Mouse (Mus musculus) cerebellum, adult 2 months (tissue): ENCODE data around the gene Prpf19. TPM values are rescaled to one million over a fixed set of nuclear protein-coding genes. Genes with fewer than 3 reads are reported as not detected.

ENCODE experiments used
- DNase-seq, 2 experiments: peaks; one replicate each; pipeline ENCODE4 v3.0.0; 2021
- H3K27ac ChIP-seq: fragments of 200-500 bp; 2 replicates; pipeline ENCODE4 v1.5.1; 2012; ENCODE audit warnings: low read length, control low read depth, inconsistent platforms; ENCODE audit not compliant: insufficient read depth
- H3K27me3 ChIP-seq: fragments of 200-500 bp; 2 replicates; pipeline ENCODE4 v1.6.1; 2012; ENCODE audit warnings: inconsistent platforms, mild to moderate bottlenecking, low read length, moderate library complexity; ENCODE audit not compliant: control insufficient read depth, insufficient read depth
- H3K4me1 ChIP-seq: fragments of 200-500 bp; 2 replicates; pipeline ENCODE4 v1.6.1; 2011; ENCODE audit warnings: low read length; ENCODE audit not compliant: control insufficient read depth, insufficient read depth
- H3K4me3 ChIP-seq: fragments of 200-500 bp; replicated peaks from 2 replicates; pipeline ENCODE3; 2011; ENCODE audit warnings: mild to moderate bottlenecking, low read depth, low read length, control low read depth; ENCODE audit not compliant: insufficient read depth
- CTCF ChIP-seq: fragments of 200-500 bp; IDR thresholded peaks from 2 replicates; pipeline ENCODE4 v1.5.1; 2011; ENCODE audit warnings: low read depth, mild to moderate bottlenecking, control low read depth, low read length, moderate library complexity, borderline replicate concordance; ENCODE audit not compliant: insufficient read depth
- POLR2A ChIP-seq: fragments of 200-500 bp; IDR thresholded peaks from 2 replicates; pipeline ENCODE4 v1.6.1; 2011; ENCODE audit warnings: low read length, control low read depth, borderline replicate concordance; ENCODE audit not compliant: insufficient read depth
- WGBS: fragments of 180-500 bp; shearing (Covaris S2); methylation state at CpG from one replicate; pipeline ENCODE4 v1.1.7; 2018; 5-methylcytosine and 5-hydroxymethylcytosine counted together
- polyA plus RNA-seq: library from polyadenylated mRNA; depleted of rRNA; stranded (reverse); fragments of >200 nt; gene quantifications from 2 replicates; pipeline ENCODE4 v1.2.3, GENCODE M21; 2012

The Prpf19 gene
- polyA plus RNA-seq, 1 experiment: 278 TPM

GRCm38 (mm10) chr19:10918321-10918991 lies 23.4 kb downstream of the Prpf19 start:
- H3K27ac ChIP-seq: no peak overlapping the region
- WGBS: 56% methylated on average over 10 of the region's 10 CpGs

GRCm38 (mm10) chr19:10920532-10920931 lies 25.5 kb downstream of the Prpf19 start, which contains the start of gene Zp1:
Gene Zp1 (minus strand): TSS chr19:10920632.
- DNase-seq: no peak
- no peak for TF ChIP-seq CTCF
- no peak for TF ChIP-seq POLR2A
- H3K4me1 ChIP-seq: peaks cover 9% of the 10 kb centered on the region
- H3K4me3 ChIP-seq: no peak within 1 kb of the TSS
- no peak within 1 kb of the TSS for H3K27ac ChIP-seq
- 58% methylated on average over 2 of the region's 2 CpGs for WGBS
- H3K27me3 ChIP-seq: no peaks in the 10 kb centered on the region

More at GRCm38 (mm10) chr19:10918321-10918991, 23.4 kb downstream of the Prpf19 start:
- no peak overlapping the region for H3K4me3 ChIP-seq
- H3K4me1 ChIP-seq: peaks cover 9% of the 10 kb centered on the region
- peak in 1 of 2 experiments; percentile 31 for DNase-seq
- TF ChIP-seq CTCF (no peak), POLR2A (no peak)
- no peaks in the 10 kb centered on the region for H3K27me3 ChIP-seq

- H3K27ac ChIP-seq: no peak overlapping the region
- no peak overlapping the region for H3K4me3 ChIP-seq
- no peak for DNase-seq
- WGBS: 88% methylated on average over 3 of the region's 3 CpGs
- no peaks in the 10 kb centered on the region for H3K27me3 ChIP-seq
- TF ChIP-seq CTCF: no peak
- TF ChIP-seq POLR2A: no peak
- peaks cover 9% of the 10 kb centered on the region for H3K4me1 ChIP-seq
Observed at GRCm38 (mm10) chr19:10921058-10921457, 26.0 kb downstream of the Prpf19 start.

GRCm38 (mm10) chr19:10924220-10924619 lies 29.2 kb downstream of the Prpf19 start:
- Histone ChIP-seq H3K27ac (no peak overlapping the region), H3K4me3 (no peak overlapping the region), H3K27me3 (no peaks in the 10 kb centered on the region), H3K4me1 (no peaks in the 10 kb centered on the region)
- TF ChIP-seq CTCF: no peak
- TF ChIP-seq POLR2A: no peak
- WGBS: 51% methylated on average over 4 of the region's 4 CpGs
- no peak for DNase-seq

- no peak for DNase-seq
- Histone ChIP-seq H3K4me3 (no peak overlapping the region), H3K4me1 (no peaks in the 10 kb centered on the region), H3K27me3 (no peaks in the 10 kb centered on the region), H3K27ac (no peak overlapping the region)
- TF ChIP-seq CTCF (no peak), POLR2A (no peak)
- WGBS: 11% methylated on average over 6 of the region's 6 CpGs
Observed at GRCm38 (mm10) chr19:10926123-10926621, 31.1 kb downstream of the Prpf19 start.

GRCm38 (mm10) chr19:10926666-10927065 lies 31.6 kb downstream of the Prpf19 start:
- H3K27ac ChIP-seq: no peak overlapping the region
- no peaks in the 10 kb centered on the region for H3K27me3 ChIP-seq
- H3K4me1 ChIP-seq: no peaks in the 10 kb centered on the region
- TF ChIP-seq POLR2A (no peak), CTCF (no peak)
- no peak for DNase-seq
- no peak overlapping the region for H3K4me3 ChIP-seq
- WGBS: 33% methylated on average over 4 of the region's 4 CpGs

GRCm38 (mm10) chr19:10930641-10931040 lies 35.6 kb downstream of the Prpf19 start:
- Histone ChIP-seq H3K27ac (no peak overlapping the region), H3K27me3 (no peaks in the 10 kb centered on the region), H3K4me3 (no peak overlapping the region), H3K4me1 (no peaks in the 10 kb centered on the region)
- WGBS: 77% methylated on average over 2 of the region's 2 CpGs
- no peak for DNase-seq
- no peak for TF ChIP-seq CTCF
- no peak for TF ChIP-seq POLR2A

- Histone ChIP-seq H3K27ac (no peak overlapping the region), H3K27me3 (no peaks in the 10 kb centered on the region), H3K4me3 (no peak overlapping the region), H3K4me1 (0 out of 2 replicates have a peak, but pooled peaks cover under 1% of the 10 kb centered on the region)
- DNase-seq: no peak
- TF ChIP-seq CTCF: no peak
- TF ChIP-seq POLR2A: no peak
- WGBS: 19% methylated on average over 5 of the region's 5 CpGs
Observed at GRCm38 (mm10) chr19:10935029-10935428, 40.0 kb downstream of the Prpf19 start.
